11 mouse cellular contexts compared by ENCODE assay signal in genomic region chr2:155513543-155513942, GRCm38 (mm10). TPM values are rescaled to one million over a fixed set of nuclear protein-coding genes. Genes with fewer than 3 reads are reported as not detected.
DNase-seq lines count a peak whose midpoint lies in the region; ATAC-seq lines count a peak whose summit lies in the region.
"Had no signal": no experiment of that assay in that cellular context is flagged by ENCODE, and none has a peak within 500 bp of the region (broad histone marks: within the 10 kb centered on the region; RNA-seq: fewer than 3 reads in every experiment).

No protein-coding gene starts in this region.

- no peak for ATAC-seq in embryonic facial prominence, embryonic 12.5 days (ENCODE audit: insufficient number of reproducible peaks, insufficient read depth, low FRiP score, low TSS enrichment)
- no peak for ATAC-seq in hindbrain, embryonic 15.5 days (ENCODE audit: low FRiP score, low read depth)
- ATAC-seq in neural tube, embryonic 12.5 days (ENCODE audit: low FRiP score, low read depth), result no peak

- DNase-seq in layer of hippocampus, adult 9-11 months, result peak; percentile 57
- no peak for DNase-seq in layer of hippocampus, postnatal 14 days (ENCODE audit: low spot score in 2 of 2)
- DNase-seq in gastrocnemius, postnatal 14 days, result no peak
- no peak for DNase-seq in gastrocnemius, postnatal 4 days (ENCODE audit: low spot score in 2 of 2)
- no peak for DNase-seq in urinary bladder, postnatal 14 days (ENCODE audit: low spot score)
- DNase-seq: adrenal gland, adult 8-10 months; heart, postnatal 36 days; liver, embryonic 13.5 days had no signal

- H3K4me1 ChIP-seq in embryonic facial prominence, embryonic 12.5 days, result no peaks in the 10 kb centered on the region; the same call in 1 of the 2 replicates
- H3K4me1 ChIP-seq in hindbrain, embryonic 15.5 days (replicated peaks), result peaks cover 37% of the 10 kb centered on the region
- peaks cover 24% of the 10 kb centered on the region for H3K4me1 ChIP-seq in neural tube, embryonic 12.5 days

- peaks cover 26% of the 10 kb centered on the region for H3K27me3 ChIP-seq in embryonic facial prominence, embryonic 12.5 days
- H3K27me3 ChIP-seq in hindbrain, embryonic 15.5 days, result no peaks in the 10 kb centered on the region
- no peaks in the 10 kb centered on the region for H3K27me3 ChIP-seq in neural tube, embryonic 12.5 days (replicated peaks)

- 0 out of 2 replicates have a peak overlapping the region, but pooled peaks have one; percentile 42 for H3K4me3 ChIP-seq in embryonic facial prominence, embryonic 12.5 days
- H3K4me3 ChIP-seq in hindbrain, embryonic 15.5 days, result peak overlapping the region; percentile 84
- 0 out of 2 replicates have a peak overlapping the region, but pooled peaks have one; percentile 60 for H3K4me3 ChIP-seq in neural tube, embryonic 12.5 days

- 0 out of 2 replicates have a peak overlapping the region, but pooled peaks have one; percentile 68 for H3K4me2 ChIP-seq in embryonic facial prominence, embryonic 12.5 days (replicated peaks)
- H3K4me2 ChIP-seq in hindbrain, embryonic 15.5 days, result peak overlapping the region; percentile 81
- H3K4me2 ChIP-seq in neural tube, embryonic 12.5 days (replicated peaks), result peak overlapping the region; percentile 82

- intact Hi-C loops in gastrocnemius, postnatal 14 days (cut with DNase I; ENCODE audit: low total_unique reads), result no loop called here

- no peak overlapping the region for H3K9ac ChIP-seq in embryonic facial prominence, embryonic 12.5 days
- H3K9ac ChIP-seq in hindbrain, embryonic 15.5 days, result peak overlapping the region; percentile 97
- 0 out of 2 replicates have a peak overlapping the region, but pooled peaks have one; percentile 71 for H3K9ac ChIP-seq in neural tube, embryonic 12.5 days
- H3K9ac ChIP-seq: liver, embryonic 13.5 days had no signal

- H3K27ac ChIP-seq in embryonic facial prominence, embryonic 12.5 days, result no peak overlapping the region
- H3K27ac ChIP-seq in hindbrain, embryonic 15.5 days (replicated peaks), result peak overlapping the region; percentile 86
- H3K27ac ChIP-seq in neural tube, embryonic 12.5 days, result no peak overlapping the region
- H3K27ac ChIP-seq: liver, embryonic 13.5 days had no signal

- H3K9me3 ChIP-seq in embryonic facial prominence, embryonic 12.5 days, result no peaks in the 10 kb centered on the region
- no peaks in the 10 kb centered on the region for H3K9me3 ChIP-seq in hindbrain, embryonic 15.5 days
- H3K9me3 ChIP-seq in neural tube, embryonic 12.5 days, result no peaks in the 10 kb centered on the region
- H3K9me3 ChIP-seq: liver, embryonic 13.5 days had no signal

- 60% methylated on average over 5 of the region's 5 CpGs for WGBS in embryonic facial prominence, embryonic 12.5 days
- WGBS in hindbrain, embryonic 15.5 days, result 57% methylated on average over 5 of the region's 5 CpGs
- 79% methylated on average over 5 of the region's 5 CpGs for WGBS in neural tube, embryonic 12.5 days

- no peaks in the 10 kb centered on the region for H3K36me3 ChIP-seq in embryonic facial prominence, embryonic 12.5 days
- no peaks in the 10 kb centered on the region for H3K36me3 ChIP-seq in hindbrain, embryonic 15.5 days
- no peaks in the 10 kb centered on the region for H3K36me3 ChIP-seq in neural tube, embryonic 12.5 days
- H3K36me3 ChIP-seq: liver, embryonic 13.5 days had no signal

RNA-seq across cellular contexts. Expression of gene Acss2, which starts 4.2 kb away (rescaled TPM):
- 10 to 100 TPM; 60.4 to 63.1 TPM for total RNA-seq in layer of hippocampus, postnatal 14 days (2021)
- 14.4 and 15.5 TPM in 2 replicates for polyA plus RNA-seq in embryonic facial prominence, embryonic 12.5 days (2016; fragmentation: Nextera tagmentation; extraction: Ambion mirVana)
- 26.9 and 28.5 TPM in 2 replicates for polyA plus RNA-seq in hindbrain, embryonic 15.5 days (2015; fragmentation: Nextera tagmentation; extraction: Ambion mirVana)
- 27.9 and 31.2 TPM in 2 replicates for polyA plus RNA-seq in neural tube, embryonic 12.5 days (2016; fragmentation: Nextera tagmentation; extraction: Ambion mirVana)
- total RNA-seq in gastrocnemius, postnatal 14 days (2021), result 10 to 100 TPM; 26.6 to 31.3 TPM
- total RNA-seq in gastrocnemius, postnatal 4 days (2021), result 10 to 100 TPM; 30.8 to 32.1 TPM

RNA-seq across cellular contexts. Expression of gene Ggt7, which starts 4.5 kb away (rescaled TPM):
- total RNA-seq in layer of hippocampus, postnatal 14 days (2021), result 100 to 1,000 TPM; 107 to 119 TPM
- polyA plus RNA-seq in embryonic facial prominence, embryonic 12.5 days (2016; fragmentation: Nextera tagmentation; extraction: Ambion mirVana), result 11.4 and 13.8 TPM in 2 replicates
- 74.5 and 80.8 TPM in 2 replicates for polyA plus RNA-seq in hindbrain, embryonic 15.5 days (2015; fragmentation: Nextera tagmentation; extraction: Ambion mirVana)
- 50.1 and 51.1 TPM in 2 replicates for polyA plus RNA-seq in neural tube, embryonic 12.5 days (2016; fragmentation: Nextera tagmentation; extraction: Ambion mirVana)
- total RNA-seq in gastrocnemius, postnatal 14 days (2021), result 1 to 10 TPM in 1 of 2 experiments, under 1 TPM in 1; 0.57 to 1.2 TPM
- total RNA-seq in gastrocnemius, postnatal 4 days (2021), result 1 to 10 TPM; 1.8 to 2.6 TPM

RNA-seq across cellular contexts. Expression of gene Ncoa6, which starts 39.8 kb away (rescaled TPM):
- total RNA-seq in layer of hippocampus, postnatal 14 days (2021), result 10 to 100 TPM; 61.1 to 71.8 TPM
- polyA plus RNA-seq in embryonic facial prominence, embryonic 12.5 days (2016; fragmentation: Nextera tagmentation; extraction: Ambion mirVana), result 27.3 and 28.2 TPM in 2 replicates
- 21.4 and 22.3 TPM in 2 replicates for polyA plus RNA-seq in hindbrain, embryonic 15.5 days (2015; fragmentation: Nextera tagmentation; extraction: Ambion mirVana)
- polyA plus RNA-seq in neural tube, embryonic 12.5 days (2016; fragmentation: Nextera tagmentation; extraction: Ambion mirVana), result 24.5 and 27.7 TPM in 2 replicates
- 10 to 100 TPM; 17.8 to 18.0 TPM for total RNA-seq in gastrocnemius, postnatal 14 days (2021)
- 10 to 100 TPM; 38.2 to 39.7 TPM for total RNA-seq in gastrocnemius, postnatal 4 days (2021)

Comparison
In these comparisons a context has a peak if more than half of its experiments do, and no peak if none do; other contexts are left out.
1. RNA of gene Ggt7, which starts 4.5 kb away (total RNA-seq): 107 to 119 TPM in layer of hippocampus, postnatal 14 days; 1.8 to 2.6 TPM in gastrocnemius, postnatal 4 days and 0.57 to 1.2 TPM in gastrocnemius, postnatal 14 days; every median in the first group is over 10 times any median in the second.
2. Peak in every context shown above with its lines, with median percentiles within 50 percentile points of each other: H3K4me2 ChIP-seq and H3K4me3 ChIP-seq.